Mouse (Mus musculus) CD8-positive naive resting alpha-beta T cell, adult 57 days (primary cell): ENCODE data around the gene Olfr725. TPM values are rescaled to one million over a fixed set of nuclear protein-coding genes. Genes with fewer than 3 reads are reported as not detected.

Experiments used
- total RNA-seq: library from RNA; stranded (reverse); gene quantifications from one replicate; pipeline ENCODE4 v1.2.4, GENCODE M21; 2023

Olfr725 gene
- not detected for total RNA-seq

DNA sequence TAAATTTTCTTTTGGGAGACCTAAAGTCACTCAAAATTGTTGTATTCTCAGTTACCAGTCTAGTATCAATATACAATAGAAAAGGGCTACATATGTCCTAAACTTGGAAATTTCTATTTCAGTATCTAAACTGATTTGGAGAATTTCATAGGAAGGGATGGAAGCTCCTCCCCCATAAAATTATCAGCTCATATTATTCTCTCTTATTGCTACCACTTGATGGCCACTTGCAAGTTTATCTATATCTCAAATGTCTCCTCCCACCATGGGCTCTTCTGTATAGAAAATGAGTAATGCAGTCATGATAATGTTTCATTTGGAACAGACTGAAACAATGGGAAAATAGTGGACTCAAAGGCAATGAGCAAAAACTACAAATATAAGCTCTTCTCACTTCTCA lies at the start of gene Olfr725:
Olfr725 (minus strand) TSS at position 101 of the 400 bp plus-strand sequence.

Other genes starting within 250 kb of the Olfr725 start
- gene Olfr722, start 138.4 kb downstream of the Olfr725 start, total RNA-seq: not detected
- not detected for gene Olfr723, start 108.6 kb downstream of the Olfr725 start, total RNA-seq
- gene Olfr724, start 77.1 kb downstream of the Olfr725 start, total RNA-seq: not detected
- gene Olfr726, start 50.6 kb upstream of the Olfr725 start, total RNA-seq: not detected
- gene Olfr727, start 82.8 kb upstream of the Olfr725 start, total RNA-seq: not detected
- gene Olfr728, start 102.3 kb upstream of the Olfr725 start, total RNA-seq: not detected
- gene Olfr729, start 112.5 kb upstream of the Olfr725 start, total RNA-seq: not detected
- gene Olfr730, start 147.8 kb upstream of the Olfr725 start, total RNA-seq: not detected
- gene Olfr731, start 201.5 kb upstream of the Olfr725 start, total RNA-seq: not detected
- gene Olfr732, start 243.8 kb upstream of the Olfr725 start, total RNA-seq: not detected